Mouse (Mus musculus) lung, postnatal 0 days (tissue): Measurements from ENCODE around the gene Gm21818. TPM values are rescaled to one million over a fixed set of nuclear protein-coding genes. Genes with fewer than 3 reads are reported as not detected.
"Not testable (repeated sequence)": the region's sequence is repeated elsewhere in the genome, so short reads cannot be mapped to it uniquely, and the experiment has no call there.

Source experiments
- ATAC-seq: fragments of 200-750 bp; cut with Nextera tagmentation; 2 replicates; pipeline ENCODE4 v1.8.0; 2017; ENCODE audit warnings: moderate library complexity
- DNase-seq: peaks from one replicate; pipeline ENCODE4 v3.0.0-alpha.2; 2016; ENCODE audit warnings: low spot score
- H3K27ac ChIP-seq: fragments of 300-500 bp; sonication (generic); 2 replicates; pipeline ENCODE4 v1.5.1; 2014; ENCODE audit warnings: antibody characterized with exemption, mild to moderate bottlenecking, low read length, mixed read lengths
- H3K27me3 ChIP-seq: fragments of 300-500 bp; sonication (generic); replicated peaks from 2 replicates; pipeline ENCODE4 v1.6.1; 2014; ENCODE audit warnings: low read length, mixed read lengths; ENCODE audit not compliant: insufficient read depth
- H3K36me3 ChIP-seq: fragments of 300-500 bp; sonication (generic); 2 replicates; pipeline ENCODE4 v1.6.1; 2014; ENCODE audit warnings: low read length, mixed read lengths; ENCODE audit not compliant: insufficient read depth
- H3K4me1 ChIP-seq: fragments of 300-500 bp; sonication (generic); 2 replicates; pipeline ENCODE4 v1.6.1; 2014; ENCODE audit warnings: antibody characterized with exemption, low read depth, low read length, mixed read lengths; ENCODE audit not compliant: insufficient read depth
- H3K4me2 ChIP-seq: fragments of 300-500 bp; sonication (generic); replicated peaks from 2 replicates; pipeline ENCODE4 v1.6.1; 2014; ENCODE audit warnings: low read depth, mild to moderate bottlenecking, low read length, moderate library complexity, mixed read lengths
- H3K4me3 ChIP-seq: fragments of 300-500 bp; sonication (generic); 2 replicates; pipeline ENCODE4 v1.5.1; 2014; ENCODE audit warnings: low read depth, low read length
- H3K9ac ChIP-seq: fragments of 300-500 bp; sonication (generic); replicated peaks from 2 replicates; pipeline ENCODE4 v1.6.1; 2014; ENCODE audit warnings: low read depth, mild to moderate bottlenecking
- H3K9me3 ChIP-seq: fragments of 300-500 bp; sonication (generic); 2 replicates; pipeline ENCODE4 v1.6.1; 2016; ENCODE audit warnings: low read length, mixed read lengths
- WGBS: fragments of 180-500 bp; shearing (Covaris S2); extraction: QIAGEN DNeasy Blood & Tissue Kit; methylation state at CpG from one replicate; pipeline ENCODE4 v1.1.7; 2014; 5-methylcytosine and 5-hydroxymethylcytosine counted together
- polyA plus RNA-seq: library from polyadenylated mRNA; unstranded; fragments of >200 nt; fragmentation: Nextera tagmentation; extraction: Ambion mirVana; gene quantifications from 2 replicates; pipeline ENCODE4 v1.2.1, GENCODE M21; 2015

Gene Gm21818
- polyA plus RNA-seq: not detected in 2 replicates

- not testable (repeated sequence) for H3K9ac ChIP-seq
- 70% methylated on average over 4 of the region's 4 CpGs for WGBS
Observed at GRCm38 (mm10) chr13:120172133-120172532, at the start of gene Gm21818. Gene Gm21818 (plus strand): TSS chr13:120172433.

GRCm38 (mm10) chr13:120139946-120140345 lies 32.3 kb upstream of the Gm21818 start, which contains the start of gene Gm20767:
Gene Gm20767 (plus strand): TSS chr13:120140246.
- not testable (repeated sequence) for H3K4me2 ChIP-seq, H3K4me3 ChIP-seq, H3K9me3 ChIP-seq, H3K4me1 ChIP-seq, ATAC-seq, H3K9ac ChIP-seq, H3K27ac ChIP-seq, DNase-seq, H3K27me3 ChIP-seq, H3K36me3 ChIP-seq
- WGBS: 92% methylated on average over 1 of the region's 5 CpGs

More at GRCm38 (mm10) chr13:120172133-120172532, at the start of gene Gm21818:
- not testable (repeated sequence) for H3K9me3 ChIP-seq, H3K4me2 ChIP-seq, H3K4me1 ChIP-seq, H3K4me3 ChIP-seq, DNase-seq, H3K27ac ChIP-seq, ATAC-seq, H3K36me3 ChIP-seq, H3K27me3 ChIP-seq

- H3K27ac ChIP-seq, DNase-seq, ATAC-seq, H3K4me1 ChIP-seq, H3K9me3 ChIP-seq, H3K4me3 ChIP-seq, H3K36me3 ChIP-seq, H3K27me3 ChIP-seq, H3K4me2 ChIP-seq, H3K9ac ChIP-seq: not testable (repeated sequence)
- WGBS: 73% methylated on average over 2 of the region's 3 CpGs
Observed at GRCm38 (mm10) chr13:120142348-120142747, 29.9 kb upstream of the Gm21818 start.

GRCm38 (mm10) chr13:120149660-120150407 lies 22.4 kb upstream of the Gm21818 start:
- H3K36me3 ChIP-seq, H3K4me1 ChIP-seq, H3K27ac ChIP-seq, H3K4me3 ChIP-seq, H3K9ac ChIP-seq, ATAC-seq, H3K9me3 ChIP-seq, DNase-seq, H3K27me3 ChIP-seq, H3K4me2 ChIP-seq: not testable (repeated sequence)
- 48% methylated on average over 3 of the region's 4 CpGs for WGBS

- not testable (repeated sequence) for H3K9me3 ChIP-seq, H3K4me1 ChIP-seq, H3K9ac ChIP-seq, DNase-seq, ATAC-seq, H3K27me3 ChIP-seq, H3K4me2 ChIP-seq, H3K27ac ChIP-seq, H3K4me3 ChIP-seq, H3K36me3 ChIP-seq
- WGBS: 60% methylated on average over 3 of the region's 3 CpGs
Observed at GRCm38 (mm10) chr13:120150589-120150988, 21.6 kb upstream of the Gm21818 start.

GRCm38 (mm10) chr13:120168301-120168700 lies 3.9 kb upstream of the Gm21818 start:
- H3K27ac ChIP-seq, H3K9me3 ChIP-seq, H3K27me3 ChIP-seq, H3K36me3 ChIP-seq, H3K4me2 ChIP-seq, H3K4me3 ChIP-seq, DNase-seq, H3K9ac ChIP-seq, H3K4me1 ChIP-seq, ATAC-seq: not testable (repeated sequence)
- 38% methylated on average over 5 of the region's 5 CpGs for WGBS

GRCm38 (mm10) chr13:120196189-120196821 lies 24.1 kb downstream of the Gm21818 start:
- H3K4me1 ChIP-seq, DNase-seq, H3K36me3 ChIP-seq, H3K4me3 ChIP-seq, H3K9me3 ChIP-seq, ATAC-seq, H3K27me3 ChIP-seq, H3K27ac ChIP-seq, H3K4me2 ChIP-seq, H3K9ac ChIP-seq: not testable (repeated sequence)
- 70% methylated on average over 7 of the region's 8 CpGs for WGBS

- ATAC-seq, DNase-seq, H3K4me2 ChIP-seq, H3K27ac ChIP-seq, H3K4me3 ChIP-seq, H3K4me1 ChIP-seq, H3K27me3 ChIP-seq, H3K36me3 ChIP-seq, H3K9me3 ChIP-seq, H3K9ac ChIP-seq: not testable (repeated sequence)
- no CpG with 5 or more reads among the region's 2 CpGs for WGBS
Observed at GRCm38 (mm10) chr13:120215847-120216246, 43.6 kb downstream of the Gm21818 start, which contains the start of gene Gm21762. Gene Gm21762 (minus strand): TSS chr13:120215947.

- WGBS: 73% methylated on average over 5 of the region's 5 CpGs
- not testable (repeated sequence) for ATAC-seq
Observed at GRCm38 (mm10) chr13:120220922-120221321, 48.7 kb downstream of the Gm21818 start.

More at GRCm38 (mm10) chr13:120220922-120221321, 48.7 kb downstream of the Gm21818 start:
- H3K27me3 ChIP-seq, H3K9ac ChIP-seq, H3K36me3 ChIP-seq, DNase-seq, H3K4me3 ChIP-seq, H3K4me2 ChIP-seq, H3K4me1 ChIP-seq, H3K27ac ChIP-seq, H3K9me3 ChIP-seq: not testable (repeated sequence)
